Mouse (Mus musculus) hindbrain, embryonic 12.5 days (tissue): ENCODE results near the gene Cd68. TPM values are rescaled to one million over a fixed set of nuclear protein-coding genes. Genes with fewer than 3 reads are reported as not detected.
"Not testable (repeated sequence)": the region's sequence is repeated elsewhere in the genome, so short reads cannot be mapped to it uniquely, and the experiment has no call there.

Experiments
- ATAC-seq: fragments of 200-750 bp; cut with Nextera tagmentation; 2 replicates; pipeline ENCODE4 v1.8.0; 2017; ENCODE audit warnings: moderate TSS enrichment; ENCODE audit not compliant: low FRiP score
- H3K27ac ChIP-seq: fragments of 300-500 bp; sonication (generic); 2 replicates; pipeline ENCODE4 v1.5.1; 2016; ENCODE audit warnings: mild to moderate bottlenecking
- H3K27me3 ChIP-seq: fragments of 300-500 bp; sonication (generic); 2 replicates; pipeline ENCODE4 v1.6.1; 2016; ENCODE audit warnings: mild to moderate bottlenecking
- H3K36me3 ChIP-seq: fragments of 300-500 bp; sonication (generic); 2 replicates; pipeline ENCODE4 v1.6.1; 2016; ENCODE audit warnings: mild to moderate bottlenecking
- H3K4me1 ChIP-seq: fragments of 300-500 bp; sonication (generic); 2 replicates; pipeline ENCODE4 v1.6.1; 2016
- H3K4me2 ChIP-seq: fragments of 300-500 bp; sonication (generic); replicated peaks from 2 replicates; pipeline ENCODE4 v1.6.1; 2016; ENCODE audit warnings: mild to moderate bottlenecking
- H3K4me3 ChIP-seq: fragments of 300-500 bp; sonication (generic); 2 replicates; pipeline ENCODE4 v1.5.1; 2016; ENCODE audit warnings: mild to moderate bottlenecking
- H3K9ac ChIP-seq: fragments of 300-500 bp; sonication (generic); 2 replicates; pipeline ENCODE4 v1.6.1; 2016; ENCODE audit warnings: mild to moderate bottlenecking, moderate library complexity
- H3K9me3 ChIP-seq: fragments of 300-500 bp; sonication (generic); replicated peaks from 2 replicates; pipeline ENCODE4 v1.6.1; 2016; ENCODE audit warnings: mild to moderate bottlenecking
- WGBS: fragments of 180-500 bp; shearing (Covaris S2); methylation state at CpG from one replicate; pipeline ENCODE4 v1.1.7; 2016; 5-methylcytosine and 5-hydroxymethylcytosine counted together
- polyA plus RNA-seq: library from polyadenylated mRNA; unstranded; fragments of >200 nt; fragmentation: Nextera tagmentation; extraction: Ambion mirVana; gene quantifications from 2 replicates; pipeline ENCODE4 v1.2.1, GENCODE M21; 2016

The Cd68 gene
- polyA plus RNA-seq, 1 experiment from 2014 or later = 8.2 TPM

- no peaks in the 10 kb centered on the region for H3K36me3 ChIP-seq
- H3K9me3 ChIP-seq = no peaks in the 10 kb centered on the region
- H3K27ac ChIP-seq = no peak overlapping the region
- no peak for ATAC-seq
- 54% methylated on average over 1 of the region's 1 CpGs for WGBS
- H3K27me3 ChIP-seq = no peaks in the 10 kb centered on the region
- H3K9ac ChIP-seq = no peak overlapping the region
- H3K4me3 ChIP-seq = no peak overlapping the region
- no peak overlapping the region for H3K4me2 ChIP-seq
- H3K4me1 ChIP-seq = peaks cover 12% of the 10 kb centered on the region
These were observed 36.2 kb downstream of the Cd68 start for GRCm38 (mm10) chr11:69629802-69630201.

- Histone ChIP-seq H3K27me3 (no peaks in the 10 kb centered on the region), H3K9me3 (no peaks in the 10 kb centered on the region), H3K9ac (no peak overlapping the region), H3K4me3 (no peak overlapping the region), H3K4me2 (no peak overlapping the region), H3K36me3 (no peaks in the 10 kb centered on the region), H3K4me1 (peaks cover under 1% of the 10 kb centered on the region; the same call in 1 of the 2 replicates), H3K27ac (no peak overlapping the region)
- no peak for ATAC-seq
- WGBS = 37% methylated on average over 6 of the region's 6 CpGs
These were observed 37.7 kb downstream of the Cd68 start for GRCm38 (mm10) chr11:69628286-69628685.

GRCm38 (mm10) chr11:69624339-69624738 is 41.6 kb downstream of the Cd68 start:
- ATAC-seq, H3K4me2 ChIP-seq, H3K9me3 ChIP-seq, H3K36me3 ChIP-seq, H3K9ac ChIP-seq, H3K4me3 ChIP-seq, H3K27ac ChIP-seq, H3K27me3 ChIP-seq: not testable (repeated sequence)
- 83% methylated on average over 2 of the region's 2 CpGs for WGBS
- H3K4me1 ChIP-seq = peaks cover 16% of the 10 kb centered on the region

GRCm38 (mm10) chr11:69623006-69623405 is 42.9 kb downstream of the Cd68 start:
- no peaks in the 10 kb centered on the region for H3K9me3 ChIP-seq
- H3K4me2 ChIP-seq = peak overlapping the region; percentile 74
- no peak for ATAC-seq
- no peak overlapping the region for H3K9ac ChIP-seq
- H3K27me3 ChIP-seq = no peaks in the 10 kb centered on the region
- peaks cover 16% of the 10 kb centered on the region for H3K4me1 ChIP-seq
- no peaks in the 10 kb centered on the region for H3K36me3 ChIP-seq
- H3K27ac ChIP-seq = no peak overlapping the region
- H3K4me3 ChIP-seq = no peak overlapping the region
- WGBS = 65% methylated on average over 4 of the region's 4 CpGs

GRCm38 (mm10) chr11:69622406-69622805 is 43.5 kb downstream of the Cd68 start:
- 48% methylated on average over 6 of the region's 6 CpGs for WGBS
- Histone ChIP-seq H3K4me1 (peaks cover 16% of the 10 kb centered on the region), H3K9me3 (no peaks in the 10 kb centered on the region), H3K4me2 (peak overlapping the region; percentile 74), H3K4me3 (peak overlapping the region; percentile 48), H3K27ac (peak overlapping the region; percentile 75), H3K27me3 (no peaks in the 10 kb centered on the region), H3K36me3 (no peaks in the 10 kb centered on the region), H3K9ac (peak overlapping the region; percentile 78)
- peak; percentile 32; the same call in 1 of the 2 replicates for ATAC-seq

- H3K4me1 ChIP-seq = peaks cover 16% of the 10 kb centered on the region
- peak within 1 kb of the TSS; percentile 48 for H3K4me3 ChIP-seq
- H3K36me3 ChIP-seq = no peaks in the 10 kb centered on the region
- H3K4me2 ChIP-seq = peak within 1 kb of the TSS; percentile 74
- H3K9ac ChIP-seq = peak within 1 kb of the TSS; percentile 78
- peak; percentile 81 for ATAC-seq
- H3K9me3 ChIP-seq = no peaks in the 10 kb centered on the region
- H3K27me3 ChIP-seq = peaks cover 2% of the 10 kb centered on the region; the same call in 1 of the 2 replicates
- 1% methylated on average over 20 of the region's 20 CpGs for WGBS
- peak within 1 kb of the TSS; percentile 75 for H3K27ac ChIP-seq
These were observed 44.2 kb downstream of the Cd68 start, which contains the start of gene Sat2 for GRCm38 (mm10) chr11:69621571-69622268. TSS of gene Sat2 (plus strand) at chr11:69622024.

- H3K4me2 ChIP-seq = no peak overlapping the region
- H3K27me3 ChIP-seq = peaks cover 4% of the 10 kb centered on the region; the same call in 1 of the 2 replicates
- H3K4me1 ChIP-seq = peaks cover 16% of the 10 kb centered on the region
- no peaks in the 10 kb centered on the region for H3K9me3 ChIP-seq
- no peak overlapping the region for H3K9ac ChIP-seq
- H3K27ac ChIP-seq = no peak overlapping the region
- ATAC-seq = no peak
- no peak overlapping the region for H3K4me3 ChIP-seq
- no peaks in the 10 kb centered on the region for H3K36me3 ChIP-seq
- 90% methylated on average over 7 of the region's 7 CpGs for WGBS
These were observed 45.4 kb downstream of the Cd68 start for GRCm38 (mm10) chr11:69620394-69621081.

- no peak for ATAC-seq
- Histone ChIP-seq H3K9ac (no peak within 1 kb of the TSS), H3K4me1 (peaks cover 15% of the 10 kb centered on the region)
These were observed 48.1 kb downstream of the Cd68 start, which contains the start of gene Shbg for GRCm38 (mm10) chr11:69617805-69618204. TSS of gene Shbg (minus strand) at chr11:69617905.

GRCm38 (mm10) chr11:69616781-69617180 is 49.2 kb downstream of the Cd68 start:
- H3K27ac ChIP-seq = no peak overlapping the region
- no peak overlapping the region for H3K9ac ChIP-seq
- no peaks in the 10 kb centered on the region for H3K9me3 ChIP-seq
- no peak overlapping the region for H3K4me2 ChIP-seq
- ATAC-seq = no peak
- no peaks in the 10 kb centered on the region for H3K36me3 ChIP-seq
- H3K27me3 ChIP-seq = peaks cover 6% of the 10 kb centered on the region; the same call in 1 of the 2 replicates
- H3K4me1 ChIP-seq = peaks cover 8% of the 10 kb centered on the region
- WGBS = 42% methylated on average over 10 of the region's 10 CpGs
- H3K4me3 ChIP-seq = no peak overlapping the region

More at GRCm38 (mm10) chr11:69617805-69618204, 48.1 kb downstream of the Cd68 start, which contains the start of gene Shbg:
- no peak within 1 kb of the TSS for H3K4me3 ChIP-seq
- no peaks in the 10 kb centered on the region for H3K9me3 ChIP-seq
- H3K27me3 ChIP-seq = peaks cover 6% of the 10 kb centered on the region; the same call in 1 of the 2 replicates
- H3K4me2 ChIP-seq = no peak within 1 kb of the TSS
- H3K27ac ChIP-seq = no peak within 1 kb of the TSS
- whole genome bisulfite sequencing = 79% methylated on average over 5 of the region's 5 CpGs
- no peaks in the 10 kb centered on the region for H3K36me3 ChIP-seq

- H3K9ac ChIP-seq, H3K27me3 ChIP-seq, H3K4me1 ChIP-seq, H3K4me3 ChIP-seq, ATAC-seq, H3K27ac ChIP-seq, H3K36me3 ChIP-seq, H3K9me3 ChIP-seq, H3K4me2 ChIP-seq: not testable (repeated sequence)
- 57% methylated on average over 11 of the region's 11 CpGs for WGBS
These were observed 51.7 kb downstream of the Cd68 start for GRCm38 (mm10) chr11:69614257-69614588.
